Mouse (Mus musculus): ENCODE data around the gene Acaca.
"Not testable (repeated sequence)": the region's sequence is repeated elsewhere in the genome, so short reads cannot be mapped to it uniquely, and the experiment has no call there.

Gene Acaca

GRCm38 (mm10) chr11:84251170-84251569, 121.7 kb downstream of the Acaca start:
- no peak for DNase-seq

GRCm38 (mm10) chr11:84252425-84252824, 123.0 kb downstream of the Acaca start:
- no peak for DNase-seq

GRCm38 (mm10) chr11:84255879-84256278, 126.4 kb downstream of the Acaca start:
- DNase-seq: no peak

GRCm38 (mm10) chr11:84258053-84258710, 128.7 kb downstream of the Acaca start:
- no peak for DNase-seq

- DNase-seq: no peak
Observed at GRCm38 (mm10) chr11:84264490-84264889, 135.0 kb downstream of the Acaca start.

GRCm38 (mm10) chr11:84268068-84268467, 138.6 kb downstream of the Acaca start:
- peak; percentile 10 for DNase-seq

- no peak for DNase-seq
Observed at GRCm38 (mm10) chr11:84270511-84270910, 141.0 kb downstream of the Acaca start.

GRCm38 (mm10) chr11:84271948-84272347, 142.5 kb downstream of the Acaca start:
- DNase-seq: no peak

- no peak for DNase-seq
Observed at GRCm38 (mm10) chr11:84272574-84272973, 143.1 kb downstream of the Acaca start.

- no peak for DNase-seq
Observed at GRCm38 (mm10) chr11:84276979-84277378, 147.5 kb downstream of the Acaca start.

GRCm38 (mm10) chr11:84281280-84281679, 151.8 kb downstream of the Acaca start:
- no peak for DNase-seq

- DNase-seq: no peak
Observed at GRCm38 (mm10) chr11:84282944-84283703, 153.7 kb downstream of the Acaca start.

GRCm38 (mm10) chr11:84290781-84291180, 161.3 kb downstream of the Acaca start:
- DNase-seq: no peak

GRCm38 (mm10) chr11:84292532-84292931, 163.1 kb downstream of the Acaca start:
- no peak for DNase-seq

GRCm38 (mm10) chr11:84293288-84293687, 163.8 kb downstream of the Acaca start:
- DNase-seq: no peak

- DNase-seq: no peak
Observed at GRCm38 (mm10) chr11:84296337-84296736, 166.9 kb downstream of the Acaca start.

- DNase-seq: no peak
Observed at GRCm38 (mm10) chr11:84305474-84305873, 176.0 kb downstream of the Acaca start.

- DNase-seq: no peak
Observed at GRCm38 (mm10) chr11:84306158-84306742, 176.8 kb downstream of the Acaca start.

- no peak for DNase-seq
Observed at GRCm38 (mm10) chr11:84324032-84324752, 194.7 kb downstream of the Acaca start.

GRCm38 (mm10) chr11:84327086-84327485, 197.6 kb downstream of the Acaca start:
- DNase-seq: no peak

- no peak for DNase-seq
Observed at GRCm38 (mm10) chr11:84332384-84332783, 202.9 kb downstream of the Acaca start.

GRCm38 (mm10) chr11:84332860-84333259, 203.4 kb downstream of the Acaca start:
- no peak for DNase-seq

GRCm38 (mm10) chr11:84338273-84338672, 208.8 kb downstream of the Acaca start:
- DNase-seq: not testable (repeated sequence)

Measured in lung, postnatal 14 days (tissue).